Mouse (Mus musculus): ENCODE measurements around the gene Fbxo6. TPM values are rescaled to one million over a fixed set of nuclear protein-coding genes. Genes with fewer than 3 reads are reported as not detected.

Fbxo6 gene
- total RNA-seq, 1 experiment from 2014 or later: 17.3 TPM

DNA sequence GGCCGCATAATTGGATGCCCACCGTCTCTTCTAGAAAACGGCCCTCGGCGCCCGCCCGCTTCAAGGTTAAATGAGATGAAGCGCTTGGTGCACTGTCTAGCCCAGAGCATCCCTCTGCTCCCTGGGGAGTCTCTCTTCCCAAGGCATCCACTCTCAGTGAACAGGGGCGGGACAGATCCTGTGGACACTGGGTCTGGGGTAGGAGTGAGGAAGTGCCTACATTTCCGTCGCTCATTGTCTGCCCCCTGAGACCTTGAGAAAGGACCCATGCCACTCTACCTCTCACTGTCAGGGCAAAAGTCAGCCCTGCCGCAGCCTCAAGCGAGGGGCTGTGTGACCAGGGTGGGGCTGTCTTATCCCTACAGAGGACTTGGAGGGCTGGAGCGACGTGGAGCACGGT, 12.5 kb upstream of the Fbxo6 start:
- ATAC-seq (replicated peaks; ENCODE audit: insufficient number of reproducible peaks, low FRiP score, low TSS enrichment, poor library complexity, severe bottlenecking): no peak

GRCm38 (mm10) chr4:148164002-148164439, 12.1 kb upstream of the Fbxo6 start:
- 0 out of 2 replicates have a peak, but pooled peaks have one; percentile 25 for ATAC-seq (replicated peaks; ENCODE audit: insufficient number of reproducible peaks, low FRiP score, low TSS enrichment, poor library complexity, severe bottlenecking)

DNA sequence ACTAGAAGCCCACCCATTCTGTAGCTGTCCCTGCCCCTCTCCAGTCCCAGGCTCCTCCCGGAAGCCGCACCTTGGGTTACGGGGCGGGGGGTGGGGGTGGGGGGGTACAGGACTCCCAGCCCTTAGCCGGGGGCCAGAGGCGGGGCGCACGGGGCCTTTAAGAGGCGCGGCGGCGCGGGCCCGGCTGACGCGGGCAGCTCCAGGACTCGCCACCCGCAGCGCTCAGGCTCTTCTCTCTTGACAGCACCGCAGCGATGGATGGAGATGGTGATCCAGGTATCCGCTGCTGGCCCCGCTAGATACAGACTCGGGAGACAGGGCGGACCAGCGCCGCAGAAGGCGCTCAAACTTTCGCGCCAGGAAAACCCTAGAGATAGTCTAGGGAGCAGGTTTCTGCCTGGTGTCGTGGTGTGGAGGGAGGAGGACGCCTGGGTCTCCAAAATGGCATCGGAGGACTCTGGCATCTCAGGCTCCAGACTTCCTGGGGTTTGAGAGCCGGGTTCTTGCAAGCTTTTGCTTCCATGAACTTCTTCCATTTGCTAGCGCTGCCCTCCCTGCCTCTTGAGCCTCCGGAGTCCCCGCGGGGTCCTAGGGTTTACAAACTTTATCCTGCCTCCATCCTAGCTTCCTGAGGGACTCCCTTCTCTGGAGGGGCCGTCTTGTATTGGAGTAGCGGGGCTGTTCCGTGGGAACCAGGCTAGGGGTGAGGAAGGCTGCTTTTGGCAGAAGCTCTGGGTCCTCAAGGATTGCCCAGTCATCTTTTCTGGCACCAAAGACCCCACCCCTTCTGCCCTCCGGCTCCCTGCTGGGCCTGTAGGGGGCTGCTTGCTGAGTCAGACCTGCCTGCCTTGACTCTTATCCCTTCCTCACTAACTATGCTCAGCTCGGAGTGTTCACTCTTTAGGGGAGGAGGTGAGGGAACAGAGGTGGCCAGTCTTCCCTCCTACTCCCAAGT, 8.8 kb upstream of the Fbxo6 start, which contains the start of the genes Fbxo44 and Fbxo2:
Gene Fbxo44, minus strand, starts transcription at position 47 of the 955 bp plus-strand sequence.
Gene Fbxo2, plus strand, starts transcription at position 186 of the 955 bp plus-strand sequence.
- no peak for ATAC-seq (replicated peaks; ENCODE audit: insufficient number of reproducible peaks, low FRiP score, low TSS enrichment, poor library complexity, severe bottlenecking)

GRCm38 (mm10) chr4:148159544-148160435, 7.8 kb upstream of the Fbxo6 start:
- ATAC-seq (replicated peaks; ENCODE audit: insufficient number of reproducible peaks, low FRiP score, low TSS enrichment, poor library complexity, severe bottlenecking): peak; percentile 81

- ATAC-seq (replicated peaks; ENCODE audit: insufficient number of reproducible peaks, low FRiP score, low TSS enrichment, poor library complexity, severe bottlenecking): no peak
Measured at GRCm38 (mm10) chr4:148158436-148159348, 6.8 kb upstream of the Fbxo6 start.

DNA sequence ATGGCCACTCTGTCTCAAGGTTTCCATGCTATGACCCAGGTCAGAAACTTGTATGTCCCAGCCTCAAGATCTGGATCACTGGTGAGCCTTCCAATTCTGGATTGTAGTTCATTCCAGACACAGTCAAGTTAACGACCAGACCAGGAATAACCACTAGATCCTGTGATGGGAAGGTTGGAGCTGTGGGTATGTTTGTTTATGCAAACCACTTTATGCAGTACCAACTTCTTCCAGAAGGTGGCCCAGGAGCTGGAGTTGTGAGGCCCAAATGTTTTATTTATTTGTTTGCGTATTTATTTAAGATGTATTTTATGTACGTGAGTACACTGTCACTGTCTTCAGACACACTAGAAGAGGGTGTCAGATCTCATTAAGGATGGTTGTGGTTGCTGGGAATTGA, 3.0 kb upstream of the Fbxo6 start:
- no peak for ATAC-seq (replicated peaks; ENCODE audit: insufficient number of reproducible peaks, low FRiP score, low TSS enrichment, poor library complexity, severe bottlenecking)

DNA sequence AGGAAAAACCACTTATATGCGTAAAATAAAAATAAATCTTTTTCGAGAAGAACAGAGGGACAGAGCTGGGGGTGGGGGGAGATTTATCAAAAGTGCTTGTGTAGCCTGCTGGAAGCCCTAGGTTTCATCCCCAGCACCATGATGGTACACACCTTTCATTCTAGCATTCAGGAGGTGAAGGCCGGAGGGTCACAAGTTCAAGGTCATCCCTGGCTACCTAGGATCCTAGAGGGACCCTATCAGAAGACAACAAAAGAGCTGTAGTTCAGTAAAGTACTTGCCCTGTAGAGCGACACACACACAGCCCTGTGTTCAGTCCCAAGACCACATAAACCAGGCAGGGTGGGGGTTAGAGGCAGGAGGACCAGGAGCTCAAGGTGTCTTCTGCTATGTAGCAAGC, 2.1 kb upstream of the Fbxo6 start:
- no peak for ATAC-seq (replicated peaks; ENCODE audit: insufficient number of reproducible peaks, low FRiP score, low TSS enrichment, poor library complexity, severe bottlenecking)

DNA sequence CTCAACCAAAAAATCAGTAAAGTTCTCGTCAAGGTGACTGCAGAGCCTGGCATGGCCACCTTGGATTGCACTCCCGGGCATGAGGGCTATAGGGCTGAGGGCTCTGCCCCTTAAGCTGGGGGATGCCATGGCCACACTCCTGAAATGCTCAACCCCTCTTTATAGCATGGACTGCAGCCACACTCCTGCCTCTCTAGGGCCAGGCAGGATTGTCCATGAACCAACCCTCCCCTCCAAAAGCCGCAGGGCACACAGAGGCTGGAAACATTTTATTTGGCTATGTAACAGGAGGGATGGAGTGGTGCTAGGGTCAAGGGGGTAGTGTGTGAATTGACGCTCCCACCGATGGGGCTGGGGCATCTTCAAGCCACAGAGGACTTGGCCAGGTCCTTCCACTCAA, 607 bp upstream of the Fbxo6 start:
- ATAC-seq (replicated peaks; ENCODE audit: insufficient number of reproducible peaks, low FRiP score, low TSS enrichment, poor library complexity, severe bottlenecking): no peak

DNA sequence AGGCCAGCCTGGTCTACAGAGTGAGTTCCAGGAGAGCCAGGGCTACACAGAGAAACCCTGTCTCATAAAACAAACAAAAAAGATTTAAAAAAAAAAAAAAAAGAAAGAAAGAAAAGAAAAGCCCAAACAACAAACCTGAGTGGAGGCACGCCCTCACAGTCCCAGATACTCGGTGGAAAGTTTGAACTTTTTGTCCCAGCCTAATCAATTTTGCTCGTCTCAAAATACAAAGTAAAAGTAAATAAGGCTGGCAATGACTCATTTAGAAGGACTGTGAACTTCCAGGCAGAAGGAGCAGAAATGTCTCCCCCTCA, 1.0 kb downstream of the Fbxo6 start:
- ATAC-seq (replicated peaks; ENCODE audit: insufficient number of reproducible peaks, low FRiP score, low TSS enrichment, poor library complexity, severe bottlenecking): no peak

DNA sequence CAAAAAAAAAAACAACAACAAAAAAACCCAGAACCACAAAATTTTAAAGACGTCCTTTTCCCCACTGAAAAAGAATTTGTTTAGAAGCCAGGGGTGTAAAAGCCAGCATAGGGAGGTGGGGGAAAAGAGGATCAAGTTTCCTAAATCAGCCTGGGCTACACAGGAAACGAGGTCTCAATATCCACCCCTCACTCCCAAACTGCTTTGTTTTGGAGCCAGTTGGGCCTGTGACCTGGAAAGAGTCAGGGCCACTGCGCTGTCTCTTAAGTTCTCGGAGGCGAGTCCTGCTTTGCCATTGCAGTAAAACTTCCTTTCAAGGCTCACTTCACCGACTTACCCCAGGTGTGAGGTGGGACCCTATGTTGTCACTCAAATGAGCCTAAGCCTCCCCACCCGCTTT, 1.7 kb downstream of the Fbxo6 start:
- no peak for ATAC-seq (replicated peaks; ENCODE audit: insufficient number of reproducible peaks, low FRiP score, low TSS enrichment, poor library complexity, severe bottlenecking)

DNA sequence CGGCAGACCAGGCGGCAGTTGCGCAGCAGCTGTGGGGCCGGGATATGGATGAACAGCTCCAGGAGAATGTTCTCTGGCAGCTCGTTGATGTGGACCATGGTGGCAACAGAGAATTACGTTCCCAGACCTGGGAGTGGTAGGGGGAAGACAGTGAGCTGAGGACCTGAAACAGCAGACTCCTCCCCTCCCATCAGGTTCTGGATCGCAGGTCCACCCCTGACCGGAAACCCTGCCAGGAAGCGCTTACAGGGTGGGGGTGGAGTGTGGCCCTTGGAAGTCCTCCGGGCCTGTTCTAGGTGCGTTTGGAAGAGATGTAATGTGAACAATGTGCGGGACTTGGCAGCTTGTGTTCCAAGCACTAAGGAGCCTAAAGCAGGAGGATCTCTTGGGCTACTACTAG, 2.4 kb downstream of the Fbxo6 start:
- no peak for ATAC-seq (replicated peaks; ENCODE audit: insufficient number of reproducible peaks, low FRiP score, low TSS enrichment, poor library complexity, severe bottlenecking)

GRCm38 (mm10) chr4:148147714-148148113, 4.2 kb downstream of the Fbxo6 start:
- no peak for ATAC-seq (replicated peaks; ENCODE audit: insufficient number of reproducible peaks, low FRiP score, low TSS enrichment, poor library complexity, severe bottlenecking)

DNA sequence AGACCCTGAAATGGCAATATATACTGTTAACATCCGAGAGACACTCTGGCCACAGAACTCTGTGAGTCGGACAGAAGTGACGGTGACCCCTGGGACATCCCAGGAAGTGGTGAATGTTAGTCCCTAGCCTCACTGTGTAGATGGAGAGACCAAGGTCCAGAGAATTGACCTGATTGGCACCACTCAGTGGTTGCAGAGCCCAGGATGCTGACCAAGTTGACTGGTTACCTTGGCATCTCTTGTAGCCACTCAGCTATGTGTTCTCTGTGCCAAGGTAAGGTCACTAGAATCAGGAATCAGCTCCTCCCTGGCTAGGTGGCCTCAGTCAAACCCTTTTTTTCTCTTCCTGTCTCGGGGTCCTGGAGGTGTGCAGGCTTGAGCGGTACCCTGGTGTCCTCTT, 8.2 kb downstream of the Fbxo6 start:
- no peak for ATAC-seq (replicated peaks; ENCODE audit: insufficient number of reproducible peaks, low FRiP score, low TSS enrichment, poor library complexity, severe bottlenecking)

DNA sequence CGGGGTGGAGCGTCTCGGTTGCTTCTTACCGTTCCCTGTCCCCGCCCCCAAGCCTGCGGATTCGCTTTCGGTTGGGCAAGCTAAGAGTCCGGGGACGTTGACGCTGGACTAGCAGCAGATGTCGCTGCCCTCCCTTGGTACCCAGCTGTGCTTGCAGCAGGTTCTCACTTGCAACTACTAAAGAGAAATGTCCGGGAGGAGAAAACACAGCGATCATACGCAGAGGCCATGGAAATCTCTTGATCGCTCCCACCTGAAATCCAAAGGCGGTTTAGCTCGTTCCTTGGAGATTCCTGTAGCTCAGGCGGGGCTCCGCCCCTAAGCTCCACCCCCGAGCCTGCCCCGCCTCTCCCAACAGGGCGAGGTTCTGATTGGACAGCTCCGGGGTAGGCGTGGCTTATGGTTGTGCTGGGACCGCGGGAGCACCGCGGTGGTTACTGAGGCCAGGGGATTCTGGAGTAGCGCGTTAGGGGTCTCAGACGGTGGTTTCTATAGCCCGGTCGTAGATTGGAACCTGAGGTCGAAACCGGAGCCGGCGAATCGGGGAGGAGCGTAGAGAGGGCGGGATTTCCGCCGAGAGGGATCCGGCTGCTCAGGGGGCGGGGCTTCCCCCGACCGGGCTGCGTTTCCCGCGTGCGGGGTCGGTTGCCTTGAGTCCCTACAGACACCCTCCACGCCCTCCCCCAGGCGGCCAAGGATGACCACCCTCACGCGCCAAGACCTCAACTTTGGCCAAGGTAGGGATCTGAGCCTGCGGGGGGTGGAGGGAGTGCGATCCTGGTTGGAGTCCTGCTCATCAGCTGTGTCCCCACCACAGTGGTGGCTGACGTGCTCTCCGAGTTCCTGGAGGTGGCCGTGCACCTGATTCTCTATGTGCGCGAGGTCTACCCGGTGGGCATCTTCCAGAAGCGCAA, 11.6 kb downstream of the Fbxo6 start:
- ATAC-seq (replicated peaks; ENCODE audit: insufficient number of reproducible peaks, low FRiP score, low TSS enrichment, poor library complexity, severe bottlenecking): peak; percentile 89

DNA sequence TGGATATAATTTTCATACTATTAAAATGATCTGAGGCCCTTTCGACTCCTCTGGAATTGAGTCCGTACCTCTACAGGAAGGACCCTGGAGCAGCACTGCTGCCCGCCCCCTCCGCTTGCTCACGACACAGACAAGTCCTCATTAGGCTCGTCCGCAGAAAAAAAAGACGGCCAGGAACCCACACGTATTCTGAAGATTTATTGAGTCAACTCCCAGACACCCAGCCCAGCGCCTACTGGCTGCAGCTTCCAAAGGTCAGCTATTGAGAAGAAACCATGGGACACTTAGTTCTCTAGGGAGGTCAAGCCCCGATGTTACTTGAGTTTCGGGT, 12.2 kb downstream of the Fbxo6 start:
- no peak for ATAC-seq (replicated peaks; ENCODE audit: insufficient number of reproducible peaks, low FRiP score, low TSS enrichment, poor library complexity, severe bottlenecking)

DNA sequence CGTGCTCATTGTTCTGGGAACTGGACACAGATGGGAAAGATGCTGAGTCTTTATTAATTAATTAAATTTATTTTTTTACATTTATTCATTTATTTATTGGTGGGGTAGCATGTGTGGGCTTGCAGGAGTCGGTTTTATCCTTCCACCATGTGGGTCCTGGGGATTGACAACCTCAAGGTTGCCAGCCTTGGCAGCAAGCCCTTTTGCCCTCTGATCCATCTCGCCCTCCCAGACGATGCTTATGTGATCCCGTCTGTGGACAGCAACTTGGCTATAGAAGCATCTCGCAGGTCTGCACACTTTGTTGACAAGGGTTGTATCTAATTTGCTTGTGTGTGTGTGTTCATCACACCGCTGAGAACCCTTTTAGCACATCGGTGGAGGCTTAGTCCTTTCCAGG, 14.4 kb downstream of the Fbxo6 start:
- ATAC-seq (replicated peaks; ENCODE audit: insufficient number of reproducible peaks, low FRiP score, low TSS enrichment, poor library complexity, severe bottlenecking): no peak

DNA sequence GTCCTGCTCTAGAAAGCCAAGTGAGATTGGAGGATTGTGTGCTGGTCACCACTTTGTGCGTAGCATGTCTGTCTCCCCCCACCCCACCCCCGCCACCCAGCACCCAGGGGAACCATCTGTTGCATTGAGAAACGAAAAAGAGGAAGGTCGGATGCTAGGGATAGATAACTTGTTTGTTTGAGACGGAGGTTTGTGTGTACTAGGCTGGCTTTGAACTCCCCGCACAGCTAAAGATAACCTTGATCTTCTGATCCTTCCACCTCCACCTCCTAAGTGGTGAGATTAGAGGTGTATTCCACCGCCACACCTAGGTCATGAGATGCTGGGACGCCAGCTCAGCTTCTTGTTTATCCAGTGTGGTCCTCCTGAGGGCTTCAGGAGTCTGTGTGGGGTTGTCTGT, 17.0 kb downstream of the Fbxo6 start:
- ATAC-seq (replicated peaks; ENCODE audit: insufficient number of reproducible peaks, low FRiP score, low TSS enrichment, poor library complexity, severe bottlenecking): no peak
